8 mouse cellular contexts compared by ENCODE assay signal in genomic region chr8:105325641-105326093, GRCm38 (mm10). TPM values are rescaled to one million over a fixed set of nuclear protein-coding genes. Genes with fewer than 3 reads are reported as not detected.
A peak's percentile ranks its signal among the peaks of the same experiment; 100 is the strongest.
DNase-seq lines count a peak whose midpoint lies in the region; ATAC-seq lines count a peak whose summit lies in the region.

No protein-coding gene starts in this region.

- H3K4me1 ChIP-seq in hindbrain, embryonic 13.5 days (replicated peaks): peaks cover 31% of the 10 kb centered on the region
- peaks cover 20% of the 10 kb centered on the region for H3K4me1 ChIP-seq in midbrain, embryonic 12.5 days

- H3K4me2 ChIP-seq in hindbrain, embryonic 13.5 days: peak overlapping the region; percentile 76
- peak overlapping the region; percentile 86 for H3K4me2 ChIP-seq in midbrain, embryonic 12.5 days (replicated peaks)

- H3K4me3 ChIP-seq in hindbrain, embryonic 13.5 days: peak overlapping the region; percentile 79
- peak overlapping the region; percentile 83 for H3K4me3 ChIP-seq in midbrain, embryonic 12.5 days

- no peaks in the 10 kb centered on the region for H3K27me3 ChIP-seq in hindbrain, embryonic 13.5 days
- no peaks in the 10 kb centered on the region for H3K27me3 ChIP-seq in midbrain, embryonic 12.5 days

- H3K27ac ChIP-seq in hindbrain, embryonic 13.5 days: peak overlapping the region; percentile 88
- peak overlapping the region; percentile 71 for H3K27ac ChIP-seq in midbrain, embryonic 12.5 days (replicated peaks)

- H3K36me3 ChIP-seq in hindbrain, embryonic 13.5 days: peaks cover 42% of the 10 kb centered on the region
- H3K36me3 ChIP-seq in midbrain, embryonic 12.5 days: peaks cover 41% of the 10 kb centered on the region

- under 1% methylated on average over 12 of the region's 12 CpGs for WGBS in hindbrain, embryonic 13.5 days
- WGBS in midbrain, embryonic 12.5 days: 2% methylated on average over 12 of the region's 12 CpGs

- H3K9ac ChIP-seq in hindbrain, embryonic 13.5 days: peak overlapping the region; percentile 92
- peak overlapping the region; percentile 74 for H3K9ac ChIP-seq in midbrain, embryonic 12.5 days (replicated peaks)

- DNase-seq in cerebellum, postnatal 10 days: peak; percentile 73 to 74
- no peak for DNase-seq in cerebellum, adult 18-20 months
- DNase-seq in right cerebral cortex, postnatal 14 days: peak; percentile 42
- no peak for DNase-seq in right cerebral cortex, postnatal 36 days (ENCODE audit: low spot score in 2 of 2)
- no peak for DNase-seq in ovary, adult 18-20 months (ENCODE audit: low spot score)
- no peak for DNase-seq in urinary bladder, postnatal 4 days (ENCODE audit: low spot score in 2 of 2)

- ATAC-seq in hindbrain, embryonic 13.5 days (ENCODE audit: low FRiP score): peak; percentile 75
- peak; percentile 65; the same call in 1 of the 2 replicates for ATAC-seq in midbrain, embryonic 12.5 days (ENCODE audit: low FRiP score, low read depth)

- H3K9me3 ChIP-seq in hindbrain, embryonic 13.5 days: no peaks in the 10 kb centered on the region
- H3K9me3 ChIP-seq in midbrain, embryonic 12.5 days: no peaks in the 10 kb centered on the region

RNA-seq across cellular contexts. Expression of gene Lrrc29, which starts 0.4 kb away (rescaled TPM):
- polyA plus RNA-seq in hindbrain, embryonic 13.5 days (2015; fragmentation: Nextera tagmentation; extraction: Ambion mirVana): 0.82 and 1.4 TPM in 2 replicates
- 1.2 and 1.3 TPM in 2 replicates for polyA plus RNA-seq in midbrain, embryonic 12.5 days (2016; fragmentation: Nextera tagmentation; extraction: Ambion mirVana)

RNA-seq across cellular contexts. Expression of gene Tmem208, which starts 0.5 kb away (rescaled TPM):
- 133 and 136 TPM in 2 replicates for polyA plus RNA-seq in hindbrain, embryonic 13.5 days (2015; fragmentation: Nextera tagmentation; extraction: Ambion mirVana)
- polyA plus RNA-seq in midbrain, embryonic 12.5 days (2016; fragmentation: Nextera tagmentation; extraction: Ambion mirVana): 93.7 and 96.8 TPM in 2 replicates

RNA-seq across cellular contexts. Expression of gene Elmo3, which starts 20.3 kb away (rescaled TPM):
- 1.5 and 1.6 TPM in 2 replicates for polyA plus RNA-seq in hindbrain, embryonic 13.5 days (2015; fragmentation: Nextera tagmentation; extraction: Ambion mirVana)
- 1.7 and 2.4 TPM in 2 replicates for polyA plus RNA-seq in midbrain, embryonic 12.5 days (2016; fragmentation: Nextera tagmentation; extraction: Ambion mirVana)

RNA-seq across cellular contexts. Expression of gene Fhod1, which starts 22.1 kb away (rescaled TPM):
- 0.74 and 0.76 TPM in 2 replicates for polyA plus RNA-seq in hindbrain, embryonic 13.5 days (2015; fragmentation: Nextera tagmentation; extraction: Ambion mirVana)
- 1.1 and 2.0 TPM in 2 replicates for polyA plus RNA-seq in midbrain, embryonic 12.5 days (2016; fragmentation: Nextera tagmentation; extraction: Ambion mirVana)

RNA-seq across cellular contexts. Expression of gene Slc9a5, which starts 23.0 kb away (rescaled TPM):
- 7.3 and 7.4 TPM in 2 replicates for polyA plus RNA-seq in hindbrain, embryonic 13.5 days (2015; fragmentation: Nextera tagmentation; extraction: Ambion mirVana)
- polyA plus RNA-seq in midbrain, embryonic 12.5 days (2016; fragmentation: Nextera tagmentation; extraction: Ambion mirVana): 4.6 and 5.4 TPM in 2 replicates

Comparison
In these comparisons a context has a peak if more than half of its experiments do, and no peak if none do; other contexts are left out.
1. DNase-seq: peak in cerebellum, postnatal 10 days (2 of 2) and right cerebral cortex, postnatal 14 days (single experiment); none in cerebellum, adult 18-20 months (0 of 2), right cerebral cortex, postnatal 36 days (0 of 2), ovary, adult 18-20 months (single experiment) and urinary bladder, postnatal 4 days (0 of 2).